Mouse (Mus musculus): ENCODE measurements around the gene Krtap4-1. TPM values are rescaled to one million over a fixed set of nuclear protein-coding genes. Genes with fewer than 3 reads are reported as not detected.

Gene Krtap4-1
- polyA plus RNA-seq, 1 experiment from 2014 or later = not detected

DNA sequence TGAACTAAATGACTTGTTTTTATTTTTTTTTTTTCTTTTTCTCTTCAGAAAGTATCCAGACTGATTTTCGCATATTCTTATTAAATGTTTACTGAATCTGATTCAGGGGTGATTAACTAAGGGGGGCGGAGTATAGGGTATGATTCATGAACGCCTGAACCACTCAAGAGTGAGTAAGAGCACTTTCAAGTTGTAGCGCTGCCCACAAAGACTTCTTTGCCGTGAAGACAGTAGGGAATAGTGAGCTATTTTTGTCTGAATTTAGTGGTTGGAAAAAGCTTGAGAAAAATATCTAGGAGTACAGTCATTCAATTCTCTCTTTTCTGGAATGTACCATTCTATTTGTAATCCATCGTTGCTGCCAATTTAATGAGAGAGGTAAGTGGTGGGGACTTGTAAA, 46.5 kb downstream of the Krtap4-1 start:
- no peak overlapping the region for H3K9ac ChIP-seq
- H3K4me2 ChIP-seq (replicated peaks) = no peak overlapping the region
- no peak for ATAC-seq (ENCODE audit: insufficient number of reproducible peaks, insufficient read depth, low FRiP score, low TSS enrichment)
- no peak overlapping the region for H3K4me3 ChIP-seq
- H3K36me3 ChIP-seq = no peaks in the 10 kb centered on the region
- H3K27me3 ChIP-seq = no peaks in the 10 kb centered on the region
- no peaks in the 10 kb centered on the region for H3K4me1 ChIP-seq
- 88% methylated on average over 6 of the region's 6 CpGs for WGBS
- H3K27ac ChIP-seq = no peak overlapping the region
- no peaks in the 10 kb centered on the region for H3K9me3 ChIP-seq

DNA sequence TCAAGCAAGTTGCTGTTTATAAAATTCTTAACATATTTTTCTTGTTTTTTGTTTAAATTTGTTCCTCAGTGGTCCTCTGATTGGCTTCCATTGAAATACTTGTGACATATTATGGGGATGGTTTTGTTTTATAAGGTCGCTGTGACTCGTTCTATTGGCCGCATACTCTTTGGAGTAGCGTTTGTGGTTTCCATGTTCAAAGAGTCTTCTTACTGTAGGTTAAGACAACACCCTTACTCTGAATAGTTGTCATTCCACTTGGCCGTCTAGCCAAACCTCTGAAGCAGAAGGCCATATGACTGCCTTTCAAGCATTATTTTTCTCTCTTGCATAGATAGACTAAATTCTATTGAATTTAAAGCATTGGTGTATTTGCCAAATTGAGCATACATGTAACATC, 47.0 kb downstream of the Krtap4-1 start:
- 86% methylated on average over 5 of the region's 5 CpGs for WGBS
- H3K9ac ChIP-seq = no peak overlapping the region
- no peak for ATAC-seq (ENCODE audit: insufficient number of reproducible peaks, insufficient read depth, low FRiP score, low TSS enrichment)

GRCm38 (mm10) chr11:99580636-99581035, 47.4 kb downstream of the Krtap4-1 start, which contains the start of gene Krtap1-5:
Gene Krtap1-5 (minus strand): TSS chr11:99581016.
- no peaks in the 10 kb centered on the region for H3K27me3 ChIP-seq
- ATAC-seq (ENCODE audit: insufficient number of reproducible peaks, insufficient read depth, low FRiP score, low TSS enrichment) = no peak
- H3K27ac ChIP-seq = no peak within 1 kb of the TSS
- no peaks in the 10 kb centered on the region for H3K4me1 ChIP-seq
- H3K9me3 ChIP-seq = no peaks in the 10 kb centered on the region
- H3K36me3 ChIP-seq = no peaks in the 10 kb centered on the region
- H3K4me2 ChIP-seq (replicated peaks) = no peak within 1 kb of the TSS
- H3K4me3 ChIP-seq = no peak within 1 kb of the TSS
- WGBS = 74% methylated on average over 6 of the region's 6 CpGs
- H3K9ac ChIP-seq = no peak within 1 kb of the TSS

More for the DNA sequence above, 47.0 kb downstream of the Krtap4-1 start:
- Histone ChIP-seq H3K9me3 (no peaks in the 10 kb centered on the region), H3K36me3 (no peaks in the 10 kb centered on the region), H3K4me3 (no peak overlapping the region), H3K4me2 (replicated peaks) (no peak overlapping the region), H3K4me1 (no peaks in the 10 kb centered on the region), H3K27me3 (no peaks in the 10 kb centered on the region), H3K27ac (no peak overlapping the region)

Other genes with a start within 250 kb of the Krtap4-1 start
- gene Krt10, start 238.9 kb downstream of the Krtap4-1 start, polyA plus RNA-seq (2016; fragmentation: Nextera tagmentation; extraction: Ambion mirVana) = 34.6 and 35.3 TPM in 2 replicates
- gene Krt12, start 206.0 kb downstream of the Krtap4-1 start, polyA plus RNA-seq (2016; fragmentation: Nextera tagmentation; extraction: Ambion mirVana) = not detected in 2 replicates
- 0.40 and 0.42 TPM in 2 replicates for gene Krt20, start 190.1 kb downstream of the Krtap4-1 start, polyA plus RNA-seq (2016; fragmentation: Nextera tagmentation; extraction: Ambion mirVana)
- 0.61 and 2.4 TPM in 2 replicates for gene Krt23, start 135.1 kb downstream of the Krtap4-1 start, polyA plus RNA-seq (2016; fragmentation: Nextera tagmentation; extraction: Ambion mirVana)
- not detected in 2 replicates for gene Krt39, start 106.9 kb downstream of the Krtap4-1 start, polyA plus RNA-seq (2016; fragmentation: Nextera tagmentation; extraction: Ambion mirVana)
- not detected in 2 replicates for gene Krt40, start 85.1 kb downstream of the Krtap4-1 start, polyA plus RNA-seq (2016; fragmentation: Nextera tagmentation; extraction: Ambion mirVana)
- not detected in 2 replicates for gene Krtap3-3, start 77.4 kb downstream of the Krtap4-1 start, polyA plus RNA-seq (2016; fragmentation: Nextera tagmentation; extraction: Ambion mirVana)
- not detected in 2 replicates for gene Krtap3-2, start 71.4 kb downstream of the Krtap4-1 start, polyA plus RNA-seq (2016; fragmentation: Nextera tagmentation; extraction: Ambion mirVana)
- gene Gm11939, start 68.8 kb downstream of the Krtap4-1 start, polyA plus RNA-seq (2016; fragmentation: Nextera tagmentation; extraction: Ambion mirVana) = not detected in 2 replicates
- gene Krtap3-1, start 61.6 kb downstream of the Krtap4-1 start, polyA plus RNA-seq (2016; fragmentation: Nextera tagmentation; extraction: Ambion mirVana) = not detected in 2 replicates
- not detected in 2 replicates for gene Krtap1-5, start 47.2 kb downstream of the Krtap4-1 start, polyA plus RNA-seq (2016; fragmentation: Nextera tagmentation; extraction: Ambion mirVana)
- gene Krtap1-4, start 44.6 kb downstream of the Krtap4-1 start, polyA plus RNA-seq (2016; fragmentation: Nextera tagmentation; extraction: Ambion mirVana) = not detected in 2 replicates
- not detected in 2 replicates for gene Krtap1-3, start 36.9 kb downstream of the Krtap4-1 start, polyA plus RNA-seq (2016; fragmentation: Nextera tagmentation; extraction: Ambion mirVana)
- gene Krtap9-3, start 30.1 kb downstream of the Krtap4-1 start, polyA plus RNA-seq (2016; fragmentation: Nextera tagmentation; extraction: Ambion mirVana) = not detected in 2 replicates
- gene Gm11938, start 24.9 kb downstream of the Krtap4-1 start, polyA plus RNA-seq (2016; fragmentation: Nextera tagmentation; extraction: Ambion mirVana) = not detected in 2 replicates
- not detected in 2 replicates for gene Gm11937, start 18.0 kb downstream of the Krtap4-1 start, polyA plus RNA-seq (2016; fragmentation: Nextera tagmentation; extraction: Ambion mirVana)
- not detected in 2 replicates for gene Krtap2-4, start 13.4 kb downstream of the Krtap4-1 start, polyA plus RNA-seq (2016; fragmentation: Nextera tagmentation; extraction: Ambion mirVana)
- gene Gm11562, start 7.8 kb downstream of the Krtap4-1 start, polyA plus RNA-seq (2016; fragmentation: Nextera tagmentation; extraction: Ambion mirVana) = not detected in 2 replicates
- not detected in 2 replicates for gene Krtap4-2, start 6.8 kb upstream of the Krtap4-1 start, polyA plus RNA-seq (2016; fragmentation: Nextera tagmentation; extraction: Ambion mirVana)
- not detected in 2 replicates for gene Krtap4-7, start 15.9 kb upstream of the Krtap4-1 start, polyA plus RNA-seq (2016; fragmentation: Nextera tagmentation; extraction: Ambion mirVana)
- gene Gm11555, start 22.0 kb upstream of the Krtap4-1 start, polyA plus RNA-seq (2016; fragmentation: Nextera tagmentation; extraction: Ambion mirVana) = not detected in 2 replicates
- not detected in 2 replicates for gene Gm11563, start 30.7 kb upstream of the Krtap4-1 start, polyA plus RNA-seq (2016; fragmentation: Nextera tagmentation; extraction: Ambion mirVana)
- gene Krtap4-6, start 37.7 kb upstream of the Krtap4-1 start, polyA plus RNA-seq (2016; fragmentation: Nextera tagmentation; extraction: Ambion mirVana) = not detected in 2 replicates
- gene Gm14190, start 62.5 kb upstream of the Krtap4-1 start, polyA plus RNA-seq (2016; fragmentation: Nextera tagmentation; extraction: Ambion mirVana) = not detected in 2 replicates
- gene Gm14180, start 106.1 kb upstream of the Krtap4-1 start, polyA plus RNA-seq (2016; fragmentation: Nextera tagmentation; extraction: Ambion mirVana) = not detected in 2 replicates
- gene Gm11595, start 144.7 kb upstream of the Krtap4-1 start, polyA plus RNA-seq (2016; fragmentation: Nextera tagmentation; extraction: Ambion mirVana) = not detected in 2 replicates
- gene Krtap4-8, start 152.5 kb upstream of the Krtap4-1 start, polyA plus RNA-seq (2016; fragmentation: Nextera tagmentation; extraction: Ambion mirVana) = not detected in 2 replicates
- gene Krtap4-9, start 157.0 kb upstream of the Krtap4-1 start, polyA plus RNA-seq (2016; fragmentation: Nextera tagmentation; extraction: Ambion mirVana) = not detected in 2 replicates
- gene Gm11596, start 165.2 kb upstream of the Krtap4-1 start, polyA plus RNA-seq (2016; fragmentation: Nextera tagmentation; extraction: Ambion mirVana) = not detected in 2 replicates
- not detected in 2 replicates for gene Gm11569, start 170.7 kb upstream of the Krtap4-1 start, polyA plus RNA-seq (2016; fragmentation: Nextera tagmentation; extraction: Ambion mirVana)
- gene Gm11554, start 176.2 kb upstream of the Krtap4-1 start, polyA plus RNA-seq (2016; fragmentation: Nextera tagmentation; extraction: Ambion mirVana) = not detected in 2 replicates
- not detected in 2 replicates for gene Krtap4-13, start 181.7 kb upstream of the Krtap4-1 start, polyA plus RNA-seq (2016; fragmentation: Nextera tagmentation; extraction: Ambion mirVana)
- not detected in 2 replicates for gene Gm11564, start 187.4 kb upstream of the Krtap4-1 start, polyA plus RNA-seq (2016; fragmentation: Nextera tagmentation; extraction: Ambion mirVana)
- gene 2300003K06Rik, start 209.8 kb upstream of the Krtap4-1 start, polyA plus RNA-seq (2016; fragmentation: Nextera tagmentation; extraction: Ambion mirVana) = not detected in 2 replicates
- not detected in 2 replicates for gene Krtap4-16, start 223.4 kb upstream of the Krtap4-1 start, polyA plus RNA-seq (2016; fragmentation: Nextera tagmentation; extraction: Ambion mirVana)
- not detected in 2 replicates for gene Gm11568, start 229.7 kb upstream of the Krtap4-1 start, polyA plus RNA-seq (2016; fragmentation: Nextera tagmentation; extraction: Ambion mirVana)
- not detected in 2 replicates for gene Gm11559, start 236.2 kb upstream of the Krtap4-1 start, polyA plus RNA-seq (2016; fragmentation: Nextera tagmentation; extraction: Ambion mirVana)
- gene Krtap9-1, start 245.2 kb upstream of the Krtap4-1 start, polyA plus RNA-seq (2016; fragmentation: Nextera tagmentation; extraction: Ambion mirVana) = not detected in 2 replicates